Mouse (Mus musculus) frontal cortex, adult (tissue): Measurements from ENCODE around the gene Gpr180.
"Not testable (repeated sequence)": the region's sequence is repeated elsewhere in the genome, so short reads cannot be mapped to it uniquely, and the experiment has no call there.

Experiments used
- ATAC-seq: cut with Nextera tagmentation; 2 replicates; pipeline ENCODE4 v1.9.2; 2017; ENCODE audit warnings: mild to moderate bottlenecking, moderate library complexity, mixed read lengths; ENCODE audit not compliant: low TSS enrichment

Gpr180 gene

DNA sequence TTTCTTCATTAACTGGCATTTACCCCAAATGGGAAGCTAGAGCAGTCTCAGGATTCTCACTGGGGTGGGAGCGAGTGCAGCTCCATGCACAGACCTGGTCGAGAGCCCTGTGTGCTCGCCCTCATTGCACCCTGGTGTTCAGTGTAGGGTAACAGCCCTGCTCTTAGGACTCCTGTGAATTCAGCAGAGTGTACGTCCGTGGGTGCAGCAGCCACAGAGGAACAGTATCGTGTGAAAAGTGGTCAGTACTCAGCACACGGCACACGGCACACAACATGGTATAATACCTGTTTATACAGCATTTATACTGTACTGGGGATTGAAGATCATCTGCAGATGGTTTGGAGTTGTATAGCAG lies 15.3 kb downstream of the Gpr180 start:
- no peak for ATAC-seq

- ATAC-seq = not testable (repeated sequence)
These were observed 19.1 kb downstream of the Gpr180 start for GRCm38 (mm10) chr14:118156056-118156455.

GRCm38 (mm10) chr14:118156740-118157139 lies 19.8 kb downstream of the Gpr180 start:
- ATAC-seq = no peak

- 0 out of 2 replicates have a peak, but pooled peaks have one; percentile 39 for ATAC-seq
These were observed 20.2 kb downstream of the Gpr180 start for GRCm38 (mm10) chr14:118157146-118157545.

DNA sequence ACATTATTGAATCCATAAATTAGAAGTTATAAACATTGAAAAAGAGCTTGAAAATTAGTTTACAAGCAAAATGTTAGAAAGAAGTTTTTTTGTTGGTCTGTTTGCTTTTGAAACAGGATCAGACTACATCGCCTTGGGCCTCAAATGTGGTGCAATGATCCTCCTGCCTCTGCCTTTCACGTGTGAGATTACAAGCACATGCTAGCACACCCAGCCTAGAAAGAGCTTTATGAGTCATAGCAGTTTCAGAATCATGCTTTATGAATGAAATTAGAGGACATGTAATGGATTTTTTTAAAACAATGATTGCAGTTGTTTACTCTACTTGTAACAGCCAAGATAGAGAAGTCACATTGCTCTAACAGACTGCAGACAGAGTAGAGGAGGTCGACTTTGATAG lies 24.8 kb downstream of the Gpr180 start:
- no peak for ATAC-seq

DNA sequence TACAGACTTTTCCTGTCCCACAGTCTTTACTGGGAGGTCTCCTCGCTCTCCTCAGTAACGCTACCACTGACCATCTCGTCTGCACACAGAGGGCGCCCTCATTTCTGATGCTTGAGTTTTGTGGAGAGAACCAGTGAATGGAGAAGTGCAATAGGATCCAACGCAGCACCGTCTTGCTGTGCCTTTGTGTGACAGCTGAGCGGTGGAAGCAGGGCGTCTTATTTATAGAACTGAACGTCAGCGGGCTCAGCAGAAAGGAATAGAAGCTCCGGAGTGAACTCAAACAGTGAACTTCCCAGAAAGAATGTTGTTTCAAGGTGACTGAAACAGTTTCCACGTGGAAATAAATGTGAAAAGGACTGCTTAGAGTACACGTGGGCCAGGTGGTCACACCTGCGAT lies 25.7 kb downstream of the Gpr180 start:
- ATAC-seq = peak; percentile 93

GRCm38 (mm10) chr14:118168776-118169175 lies 31.8 kb downstream of the Gpr180 start:
- ATAC-seq = no peak

DNA sequence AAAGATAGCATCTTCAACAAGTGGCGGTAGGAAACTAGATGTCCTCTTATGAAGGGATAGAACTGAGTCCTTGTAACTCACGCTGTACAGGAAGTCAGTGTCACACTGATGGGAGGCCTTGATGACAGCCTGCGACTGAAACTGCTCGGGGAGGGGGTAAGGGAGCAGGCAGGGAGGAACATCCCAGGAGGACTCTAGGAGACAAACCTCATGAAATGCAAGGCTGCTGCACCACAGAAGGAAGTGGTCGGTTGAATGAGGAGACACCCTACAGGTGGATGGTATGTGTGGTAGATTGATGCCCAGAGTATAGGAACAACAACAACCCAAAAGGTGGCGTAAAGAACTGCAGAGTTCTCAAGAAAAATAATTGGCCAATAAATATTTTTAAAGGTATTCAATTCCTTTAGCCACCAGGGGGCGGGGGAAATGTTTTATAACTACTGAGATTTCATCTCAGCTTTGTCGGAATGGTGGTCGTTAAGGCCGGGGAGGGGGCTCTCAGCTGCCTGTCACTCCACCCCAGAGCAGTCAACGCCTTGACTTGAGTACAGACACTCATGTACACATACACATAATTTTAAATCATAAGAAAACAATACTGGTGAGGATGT lies 36.7 kb downstream of the Gpr180 start:
- no peak for ATAC-seq

DNA sequence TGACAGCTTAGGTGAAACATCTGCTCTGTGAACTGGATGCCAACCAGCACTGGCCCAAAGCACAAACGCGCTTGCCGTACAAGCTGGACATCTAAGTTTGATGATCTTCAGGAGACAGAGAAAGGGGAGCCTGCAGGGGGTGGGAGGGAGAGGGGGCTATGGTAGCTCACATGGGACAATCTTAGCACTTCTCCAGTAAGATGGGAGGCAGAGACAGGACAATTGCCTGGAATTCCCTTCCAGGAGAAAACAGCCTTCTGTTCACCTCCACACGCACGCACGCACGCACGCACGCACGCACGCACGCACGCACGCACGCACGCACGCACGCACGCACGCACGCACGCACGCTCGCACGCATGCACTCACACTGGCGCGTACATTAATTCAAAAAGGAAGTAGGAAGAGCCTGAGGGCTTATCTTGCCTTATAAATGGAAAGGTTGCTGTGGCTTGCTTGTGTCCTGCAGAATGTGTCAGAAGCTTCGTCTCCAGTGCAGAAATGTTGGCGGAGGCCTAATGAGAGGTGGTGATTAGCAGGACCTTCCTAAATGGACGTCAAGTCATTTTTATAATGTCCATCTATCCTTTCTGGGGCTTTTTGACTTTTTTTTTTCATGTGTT lies 38.2 kb downstream of the Gpr180 start:
- ATAC-seq = no peak

GRCm38 (mm10) chr14:118175694-118176085 lies 38.7 kb downstream of the Gpr180 start:
- no peak for ATAC-seq

DNA sequence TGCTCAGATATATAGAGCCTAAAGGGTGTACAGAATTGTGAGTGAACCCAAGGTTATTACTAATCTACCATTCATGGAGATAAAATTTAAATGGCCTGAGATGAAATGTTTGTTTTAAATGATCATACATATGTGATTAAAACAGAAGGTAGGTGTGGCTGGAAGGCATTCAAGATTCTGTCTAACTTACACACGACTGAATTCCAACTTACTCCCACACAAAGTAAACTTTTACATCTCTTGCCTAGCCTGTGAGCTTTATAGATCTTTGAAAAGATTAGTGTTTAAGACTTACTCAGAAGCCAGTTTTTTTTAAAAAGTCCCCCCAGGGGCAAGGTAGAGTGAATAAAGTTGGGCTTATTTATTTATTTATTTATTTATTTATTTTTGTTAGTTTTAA lies 42.3 kb downstream of the Gpr180 start:
- no peak for ATAC-seq

- ATAC-seq = no peak
These were observed 42.7 kb downstream of the Gpr180 start for GRCm38 (mm10) chr14:118179701-118180100.

DNA sequence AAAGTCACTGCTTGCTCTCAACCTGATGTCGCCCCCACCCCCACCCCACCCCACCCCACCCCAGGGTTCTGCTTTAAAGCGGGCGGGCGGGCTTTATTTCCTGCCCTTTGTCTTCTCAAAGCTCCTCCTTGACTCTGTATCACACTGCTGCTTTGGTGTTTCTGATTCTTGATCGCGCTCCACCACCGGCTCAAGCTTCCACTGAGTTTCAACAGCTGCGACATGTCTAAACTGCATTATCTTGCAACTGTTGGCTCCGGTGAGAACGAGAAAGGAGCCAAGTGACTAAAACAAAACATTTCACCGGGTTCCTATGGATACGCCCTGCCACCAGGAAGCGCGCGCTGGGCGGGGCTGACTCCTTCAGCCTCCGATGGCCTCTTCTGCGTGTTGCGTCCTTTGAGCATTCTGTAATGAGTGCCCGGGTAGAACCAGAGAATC lies 43.2 kb downstream of the Gpr180 start:
- peak; percentile 90 for ATAC-seq

- peak; percentile 96 for ATAC-seq
These were observed 43.8 kb downstream of the Gpr180 start for GRCm38 (mm10) chr14:118180711-118181177.

DNA sequence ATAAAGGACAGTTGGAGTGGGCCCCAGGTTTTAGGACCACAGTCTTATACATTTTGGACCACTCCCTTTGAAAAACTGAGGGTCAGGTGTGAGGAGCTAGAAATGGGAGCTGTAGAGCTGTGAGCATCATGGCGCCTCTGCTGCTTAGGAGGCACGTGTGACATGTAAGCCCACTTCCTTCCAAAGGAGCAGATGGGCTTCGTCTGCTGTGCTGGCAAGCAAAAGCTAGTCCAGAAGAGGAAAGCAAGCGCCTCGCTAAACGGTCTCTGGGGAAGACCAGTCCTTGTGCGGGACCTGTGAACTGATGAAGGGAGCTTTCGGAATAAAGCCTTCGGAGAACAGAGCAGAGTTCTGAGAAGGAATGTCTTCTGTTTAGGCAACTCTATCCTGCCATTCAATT lies 54.5 kb downstream of the Gpr180 start:
- ATAC-seq = no peak

DNA sequence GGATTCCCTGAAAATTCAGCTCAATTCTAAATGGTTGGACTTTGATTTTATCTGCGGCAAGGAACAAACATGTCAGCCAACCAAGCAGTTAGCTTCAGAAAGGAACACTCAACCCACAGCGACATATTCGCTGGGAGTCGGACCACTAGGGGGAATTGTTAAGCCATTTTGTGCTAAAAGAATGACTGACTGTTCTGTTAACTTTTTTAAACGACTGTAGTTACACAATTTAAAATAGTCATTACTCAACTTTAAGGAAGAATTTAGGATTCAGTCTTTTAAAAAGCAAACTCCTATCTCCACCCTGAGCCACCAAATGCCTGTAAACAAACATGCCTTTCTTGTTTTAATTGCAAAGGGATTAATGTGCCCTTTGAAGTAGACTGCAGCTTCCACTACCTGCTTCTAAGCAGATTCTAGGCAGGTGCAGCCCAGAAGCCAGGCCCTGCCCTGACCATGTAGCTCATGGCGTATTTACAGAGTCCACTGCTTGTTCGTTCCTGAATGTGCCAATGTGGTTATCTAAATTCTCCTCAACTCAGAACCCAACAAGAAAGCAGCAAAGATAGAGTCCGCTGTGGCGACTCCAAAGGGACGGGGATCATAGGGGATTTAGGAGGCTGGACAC lies 56.2 kb downstream of the Gpr180 start:
- ATAC-seq = no peak

- ATAC-seq = no peak
These were observed 56.7 kb downstream of the Gpr180 start for GRCm38 (mm10) chr14:118193663-118194062.

DNA sequence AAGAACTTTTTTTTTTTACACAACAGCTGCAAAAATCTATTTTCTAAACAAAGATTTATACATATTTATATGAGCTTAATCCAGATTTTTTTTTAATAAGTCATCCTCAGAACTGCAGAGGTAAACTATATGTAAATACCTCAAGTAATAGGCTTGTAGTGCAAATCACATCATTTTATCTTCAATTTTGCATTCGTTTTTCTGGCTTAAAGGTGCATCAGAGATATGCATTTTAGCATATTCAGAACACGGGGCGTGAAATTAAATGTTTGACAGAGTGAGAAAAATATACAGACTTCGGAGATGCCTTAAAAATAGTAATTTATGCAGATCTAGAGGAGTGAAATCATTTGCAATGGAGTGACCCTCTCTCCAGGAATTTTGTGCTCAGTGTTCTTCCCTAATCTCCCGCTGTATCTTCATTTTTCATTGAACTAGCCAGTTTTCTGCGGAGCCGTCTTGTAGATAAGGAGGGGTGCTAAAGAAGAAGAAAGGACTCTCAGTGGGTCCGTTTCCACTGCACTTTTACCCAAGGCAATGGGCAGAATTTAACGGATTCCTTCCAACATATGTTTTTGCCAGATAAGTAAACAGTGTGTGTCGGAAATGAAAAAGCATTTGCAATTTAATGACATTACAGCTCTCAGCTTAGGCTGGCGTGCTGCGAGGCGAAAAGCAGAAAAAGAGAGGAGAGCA lies 57.4 kb downstream of the Gpr180 start:
- ATAC-seq = no peak

- ATAC-seq = no peak
These were observed 60.1 kb downstream of the Gpr180 start for GRCm38 (mm10) chr14:118197063-118197462.

- ATAC-seq = no peak
These were observed 63.8 kb downstream of the Gpr180 start for GRCm38 (mm10) chr14:118200731-118201130.

GRCm38 (mm10) chr14:118202006-118202405 lies 65.0 kb downstream of the Gpr180 start:
- ATAC-seq = no peak

GRCm38 (mm10) chr14:118203031-118203430 lies 66.1 kb downstream of the Gpr180 start:
- ATAC-seq = no peak

GRCm38 (mm10) chr14:118207347-118207746 lies 70.4 kb downstream of the Gpr180 start:
- no peak for ATAC-seq
